Mouse (Mus musculus): ENCODE measurements around the gene Pdzd2. TPM values are rescaled to one million over a fixed set of nuclear protein-coding genes. Genes with fewer than 3 reads are reported as not detected.
A peak's percentile ranks its signal among the peaks of the same experiment; 100 is the strongest.

Gene Pdzd2
- total RNA-seq, 1 experiment from 2014 or later = 29.1 TPM

- no peak for DNase-seq
Observed at GRCm38 (mm10) chr15:12532568-12532967, 207.2 kb downstream of the Pdzd2 start.

GRCm38 (mm10) chr15:12522810-12523209 lies 216.9 kb downstream of the Pdzd2 start:
- DNase-seq = no peak

GRCm38 (mm10) chr15:12520292-12520691 lies 219.4 kb downstream of the Pdzd2 start:
- no peak for DNase-seq

DNA sequence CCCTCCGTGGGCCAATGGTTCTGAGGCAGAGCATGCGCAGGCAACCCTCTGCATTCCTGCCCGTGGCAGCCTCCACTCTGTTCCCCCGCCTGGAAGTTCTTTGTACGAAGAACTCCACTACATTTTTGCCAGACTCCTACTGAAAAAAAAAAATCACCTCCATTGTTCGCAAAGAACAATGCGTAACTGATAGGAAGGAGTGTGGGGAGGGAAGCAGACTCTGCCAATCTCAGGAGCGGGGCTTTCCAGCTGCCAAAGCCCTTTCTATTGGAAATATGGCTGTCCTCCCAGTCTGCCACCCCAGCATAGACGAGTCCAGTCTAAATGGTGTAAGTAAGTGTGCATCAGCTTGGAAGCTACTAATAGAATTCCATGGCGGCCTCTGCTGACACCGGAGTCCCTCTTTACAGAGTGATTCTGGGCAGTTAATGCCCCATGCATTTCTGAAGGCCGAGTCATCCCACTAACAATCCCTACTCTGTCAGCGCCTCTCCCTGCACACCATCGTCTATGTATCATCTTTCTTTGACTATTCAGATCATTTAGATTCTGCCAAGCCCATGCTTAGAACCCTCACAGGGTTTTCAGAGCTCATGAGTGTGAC lies 221.3 kb downstream of the Pdzd2 start:
- DNase-seq = no peak

DNA sequence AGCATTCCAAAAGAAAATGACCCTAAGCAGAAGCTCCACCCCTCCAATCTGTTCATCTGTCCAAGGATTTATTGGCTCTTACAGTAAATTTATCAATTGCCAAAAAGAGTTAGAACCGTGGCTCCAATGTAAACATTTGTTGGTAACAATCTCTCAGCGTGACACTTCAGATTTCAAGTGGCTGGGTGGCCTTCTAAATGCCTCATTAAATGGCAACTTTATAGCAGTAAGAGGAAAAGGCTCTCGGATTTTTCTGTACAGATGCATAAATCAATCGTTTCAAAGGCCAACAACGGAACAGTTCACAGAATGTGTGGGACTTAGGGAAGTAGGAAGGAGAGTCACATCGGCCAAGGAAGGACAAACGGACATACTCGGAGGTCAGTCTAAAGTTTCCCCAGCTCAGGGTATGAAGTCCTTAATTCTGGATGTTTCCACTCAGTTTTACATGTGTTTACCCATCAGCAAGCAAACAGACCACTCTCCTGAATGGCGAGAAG lies 222.4 kb downstream of the Pdzd2 start:
- DNase-seq = no peak

GRCm38 (mm10) chr15:12515272-12515844 lies 224.4 kb downstream of the Pdzd2 start:
- no peak for DNase-seq

GRCm38 (mm10) chr15:12513526-12513925 lies 226.2 kb downstream of the Pdzd2 start:
- peak; percentile 45 for DNase-seq

DNA sequence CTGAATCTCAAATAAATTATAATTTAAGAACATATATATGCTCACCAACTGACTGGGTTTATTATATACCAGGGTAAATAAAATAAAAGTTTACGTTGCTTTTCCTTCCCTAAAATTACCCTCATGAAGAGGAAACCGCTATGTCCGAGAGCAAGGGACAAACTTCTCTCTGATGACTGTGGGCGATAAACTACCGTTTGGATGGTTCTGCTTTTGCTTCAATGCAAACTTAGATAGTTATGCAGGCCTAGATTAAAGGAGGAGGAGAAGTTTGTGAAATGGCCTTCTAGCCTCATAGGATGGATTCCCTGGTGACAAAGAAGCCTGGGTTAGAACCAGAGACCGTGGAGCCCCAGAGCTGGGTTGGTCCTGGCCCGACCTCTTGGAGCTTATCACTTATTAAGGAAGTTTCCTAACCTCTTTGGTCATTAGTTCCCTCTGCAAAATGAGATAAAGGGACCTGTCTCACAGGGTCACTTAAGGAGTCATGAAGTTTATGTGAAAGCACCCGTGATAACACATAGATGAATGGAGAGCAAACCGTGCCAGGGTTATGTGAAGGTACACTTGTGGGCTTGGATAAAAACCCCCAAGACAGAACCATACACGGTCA lies 230.9 kb downstream of the Pdzd2 start:
- no peak for DNase-seq

GRCm38 (mm10) chr15:12507523-12507922 lies 232.2 kb downstream of the Pdzd2 start:
- no peak for DNase-seq

- DNase-seq = no peak
Observed at GRCm38 (mm10) chr15:12506514-12506913, 233.2 kb downstream of the Pdzd2 start.

DNA sequence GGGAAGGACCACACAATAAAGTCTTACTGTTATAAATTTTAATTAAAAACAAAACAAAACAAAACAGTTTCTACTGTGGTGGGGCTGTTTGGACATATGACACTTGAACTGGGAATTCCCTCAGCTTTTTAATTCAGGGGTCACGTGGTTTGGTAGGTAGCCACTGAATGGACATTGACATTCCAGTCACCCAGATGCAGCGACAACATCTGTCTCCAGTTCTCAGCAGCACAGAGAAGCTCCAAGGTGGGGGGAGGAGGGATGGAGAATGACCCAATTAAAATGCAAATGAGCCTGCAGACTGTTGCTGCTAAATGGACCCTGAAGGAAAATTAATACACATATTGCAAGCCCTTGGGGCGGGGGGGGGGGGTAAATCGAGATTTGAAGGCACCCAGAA lies 233.6 kb downstream of the Pdzd2 start:
- no peak for DNase-seq

GRCm38 (mm10) chr15:12505556-12505955 lies 234.2 kb downstream of the Pdzd2 start:
- DNase-seq = no peak

DNA sequence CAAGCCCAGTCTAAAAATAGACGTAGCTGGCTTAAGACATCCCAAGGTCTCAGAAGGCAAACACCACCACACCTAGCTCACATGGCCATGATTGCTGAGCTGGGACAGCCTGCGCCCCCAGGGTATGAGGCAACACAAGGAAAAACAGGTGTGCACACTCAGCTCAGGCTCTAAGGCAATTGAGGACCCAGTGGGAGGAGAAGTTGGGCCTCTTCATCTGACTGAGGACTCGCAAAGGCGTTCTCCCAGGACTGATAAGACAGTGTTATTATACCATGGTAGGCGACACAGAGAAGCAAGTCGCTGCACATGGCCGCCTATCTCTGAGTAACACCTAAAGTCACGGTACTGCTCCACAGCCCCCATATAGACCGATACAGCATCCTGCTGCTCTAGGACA lies 235.8 kb downstream of the Pdzd2 start:
- peak; percentile 25 for DNase-seq

GRCm38 (mm10) chr15:12501924-12502548 lies 237.7 kb downstream of the Pdzd2 start:
- peak; percentile 10 for DNase-seq

DNA sequence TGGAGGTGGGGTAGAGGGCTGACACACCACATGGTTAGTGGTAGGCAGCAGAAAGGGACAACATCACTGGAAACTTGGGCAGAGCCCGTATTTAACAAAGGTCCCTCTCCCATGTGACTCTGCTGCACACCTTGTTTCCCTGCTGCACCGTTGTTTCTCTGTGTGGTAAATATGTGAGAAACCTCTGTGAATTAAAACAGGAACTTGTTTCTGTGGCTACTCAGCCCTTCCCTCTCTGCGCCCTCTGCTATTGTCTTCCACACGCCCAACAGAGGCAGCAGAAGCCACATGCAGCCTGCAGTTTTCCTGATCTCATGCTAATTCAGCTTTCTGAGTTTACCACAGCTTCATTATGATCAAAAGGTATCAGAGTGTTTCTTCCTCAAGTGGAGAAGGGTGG lies 239.1 kb downstream of the Pdzd2 start:
- no peak for DNase-seq

- DNase-seq = no peak
Observed at GRCm38 (mm10) chr15:12494084-12494483, 245.6 kb downstream of the Pdzd2 start.

DNA sequence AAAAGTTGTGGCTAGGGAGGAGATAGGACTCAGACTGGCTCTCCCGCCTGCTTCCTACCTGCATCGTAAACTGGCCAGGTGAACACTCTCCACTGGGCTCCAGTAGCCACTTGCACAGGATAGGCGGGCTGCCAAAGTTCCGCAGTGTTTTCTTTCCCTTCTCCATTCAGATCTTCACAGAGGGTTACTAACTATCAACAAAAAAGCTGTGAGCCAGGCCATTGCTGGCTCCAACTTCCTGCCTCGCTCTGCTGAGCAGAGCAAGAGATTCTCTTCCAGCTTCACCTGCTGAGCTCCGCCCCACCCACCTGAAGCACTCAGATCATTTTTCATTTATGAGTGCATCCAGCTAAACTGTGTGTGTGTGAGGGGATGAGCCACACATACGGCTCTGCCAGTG lies 246.5 kb downstream of the Pdzd2 start:
- DNase-seq = peak; percentile 37

DNA sequence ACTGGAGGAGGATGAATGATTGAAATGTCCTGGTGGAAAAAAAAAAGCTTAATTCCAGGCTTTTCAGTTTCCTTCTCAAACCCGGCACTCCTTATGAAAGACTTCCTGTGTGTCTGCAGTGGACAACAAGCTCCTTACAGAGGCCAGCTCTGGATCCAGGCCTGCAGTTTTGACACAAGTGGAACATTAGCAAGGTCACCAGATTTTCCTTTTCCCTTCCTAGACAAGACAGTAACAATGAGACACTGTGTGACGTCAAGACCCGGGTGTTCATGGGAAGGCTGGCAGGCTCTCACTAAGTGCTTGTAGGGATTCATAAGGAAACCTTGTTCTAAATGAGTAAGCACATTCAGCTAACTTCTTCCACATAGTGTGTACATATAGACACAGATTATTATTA lies 248.8 kb downstream of the Pdzd2 start:
- DNase-seq = peak; percentile 85

GRCm38 (mm10) chr15:12490527-12490926 lies 249.2 kb downstream of the Pdzd2 start:
- DNase-seq = peak; percentile 79

- DNase-seq = peak; percentile 21
Observed at GRCm38 (mm10) chr15:12488316-12488715, 251.4 kb downstream of the Pdzd2 start.

DNA sequence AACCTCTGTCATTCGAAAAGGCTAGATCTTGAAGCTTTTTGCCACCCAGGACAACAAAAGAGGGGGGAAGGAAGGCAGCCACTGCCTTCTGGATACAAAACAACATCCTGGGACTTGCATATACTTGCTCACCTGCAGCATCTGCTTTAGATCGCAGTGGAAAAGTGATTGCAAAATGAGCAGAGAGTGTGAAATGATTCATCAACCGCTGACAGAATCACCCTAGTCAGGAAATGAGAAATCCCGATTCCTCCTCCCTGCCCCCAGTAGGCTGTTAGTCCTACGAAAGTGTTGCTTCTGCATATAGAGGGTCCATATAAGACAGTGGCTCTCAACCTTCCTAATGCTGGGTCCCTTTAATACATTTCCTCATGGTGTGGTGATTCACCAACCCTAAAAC lies 258.5 kb downstream of the Pdzd2 start:
- DNase-seq = no peak

DNA sequence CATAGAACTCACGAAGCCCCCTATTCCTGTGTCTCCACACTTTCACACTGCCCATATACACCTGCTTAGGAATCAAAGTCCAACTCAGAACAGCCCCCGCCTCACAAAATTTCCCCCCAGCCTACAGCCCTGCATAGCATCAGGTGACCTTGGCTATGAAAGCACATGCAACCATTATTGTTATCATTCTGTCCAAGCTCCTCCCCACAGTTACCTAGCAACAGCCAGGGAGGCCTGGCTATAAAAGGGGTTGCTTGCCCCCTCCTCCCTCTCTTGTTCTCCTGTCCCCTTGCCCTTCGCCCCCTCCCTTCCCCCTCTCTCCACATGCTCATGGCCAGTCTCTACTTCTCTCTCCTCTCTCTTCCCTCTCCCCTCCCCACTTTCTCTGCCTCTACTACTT lies 259.4 kb downstream of the Pdzd2 start:
- no peak for DNase-seq

DNA sequence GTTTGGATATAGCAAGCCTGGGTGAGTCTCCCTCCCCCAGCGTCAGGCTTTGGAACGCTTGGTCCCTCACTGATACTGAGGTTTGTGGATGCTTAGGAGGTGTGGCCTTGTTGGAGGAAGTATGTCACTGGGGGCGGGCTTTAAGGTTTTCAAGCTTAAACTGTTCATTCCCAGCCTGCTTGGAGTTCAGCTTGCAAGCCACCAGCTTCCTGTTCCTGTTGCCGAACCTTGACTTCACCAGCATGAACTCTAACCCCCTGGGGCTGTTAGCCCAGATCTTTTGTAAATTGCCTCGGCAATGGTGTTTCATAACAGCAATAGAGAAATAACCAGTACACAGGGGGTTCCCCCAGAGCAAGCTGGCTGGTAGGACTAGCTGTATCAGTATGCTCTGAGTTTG lies 260.4 kb downstream of the Pdzd2 start:
- DNase-seq = peak; percentile 52
